Mouse (Mus musculus): ENCODE data around the gene Dbx1. TPM values are rescaled to one million over a fixed set of nuclear protein-coding genes. Genes with fewer than 3 reads are reported as not detected.

Dbx1 gene
- polyA plus RNA-seq, 1 experiment = not detected

DNA sequence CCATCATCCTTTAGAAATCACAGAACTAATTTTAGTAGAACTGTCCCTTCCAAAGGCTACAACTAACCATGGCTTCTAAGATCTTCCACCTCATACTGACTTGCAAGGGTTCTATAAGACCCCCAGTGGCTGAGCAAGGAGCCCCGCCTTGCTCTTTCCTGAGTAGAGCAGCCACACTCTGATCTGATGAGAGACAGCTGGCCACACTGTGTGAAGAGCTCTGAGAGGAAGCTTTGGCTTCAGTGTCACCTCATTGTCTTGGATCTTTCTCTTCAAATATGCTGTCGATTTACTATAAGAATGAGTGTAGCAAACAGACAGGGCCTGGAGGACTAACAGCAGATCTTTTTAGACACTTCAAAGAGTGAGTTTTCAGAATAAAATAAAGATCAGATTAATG is 54.7 kb downstream of the Dbx1 start:
- H3K4me3 ChIP-seq (ENCODE audit: low read depth, low read length) = no peak overlapping the region
- no peaks in the 10 kb centered on the region for H3K4me1 ChIP-seq (ENCODE audit: control insufficient read depth, insufficient read depth, insufficient read length, low read length)
- no peaks in the 10 kb centered on the region for H3K27me3 ChIP-seq (ENCODE audit: control insufficient read depth, insufficient read depth, low read length)
- TF ChIP-seq POLR2A (IDR thresholded peaks at IDR 0.05; ENCODE audit: low read depth, low read length) (no peak), CTCF (IDR thresholded peaks at IDR 0.05; ENCODE audit: extremely low read depth, insufficient read length, insufficient replicate concordance, low read depth, low read length) (no peak)
- peaks cover 5% of the 10 kb centered on the region; the same call in 1 of the 2 replicates for H3K36me3 ChIP-seq (ENCODE audit: control insufficient read depth, insufficient read depth, low read length)
- 83% methylated on average over 2 of the region's 2 CpGs for WGBS
- no peak overlapping the region for H3K27ac ChIP-seq (ENCODE audit: insufficient read depth, low read depth, low read length)

Other genes with a start within 250 kb of the Dbx1 start
- 8.0 and 8.9 TPM in 2 replicates for gene Htatip2, start 122.3 kb upstream of the Dbx1 start, polyA plus RNA-seq (2012; rRNA removed)
- gene Prmt3, start 141.5 kb upstream of the Dbx1 start, polyA plus RNA-seq (2012; rRNA removed) = 11.6 and 14.5 TPM in 2 replicates